Mouse (Mus musculus): Measurements from ENCODE around the gene S100a6.
A peak's percentile ranks its signal among the peaks of the same experiment; 100 is the strongest.

The S100a6 gene

GRCm38 (mm10) chr3:90629298-90629697 lies 16.6 kb downstream of the S100a6 start:
- DNase-seq, result no peak

- no peak for DNase-seq
These were observed 19.3 kb downstream of the S100a6 start for GRCm38 (mm10) chr3:90631984-90632383.

- no peak for DNase-seq
These were observed 26.0 kb downstream of the S100a6 start for GRCm38 (mm10) chr3:90638511-90639275.

GRCm38 (mm10) chr3:90639511-90640154 lies 27.0 kb downstream of the S100a6 start:
- peak; percentile 49 to 52 for DNase-seq

GRCm38 (mm10) chr3:90640981-90641380 lies 28.3 kb downstream of the S100a6 start:
- no peak for DNase-seq

- DNase-seq, result peak; percentile 74 to 77
These were observed 31.5 kb downstream of the S100a6 start for GRCm38 (mm10) chr3:90644220-90644619.

- no peak for DNase-seq
These were observed 34.6 kb downstream of the S100a6 start for GRCm38 (mm10) chr3:90647291-90647690.

GRCm38 (mm10) chr3:90648981-90649380 lies 36.3 kb downstream of the S100a6 start:
- no peak for DNase-seq

- DNase-seq, result no peak
These were observed 37.1 kb downstream of the S100a6 start for GRCm38 (mm10) chr3:90649832-90650231.

GRCm38 (mm10) chr3:90652878-90653508 lies 40.3 kb downstream of the S100a6 start:
- DNase-seq, result peak; percentile 83 to 85

- no peak for DNase-seq
These were observed 41.0 kb downstream of the S100a6 start, which contains the start of gene S100a7a for GRCm38 (mm10) chr3:90653717-90654116. TSS of gene S100a7a (plus strand) at chr3:90654017.

GRCm38 (mm10) chr3:90657405-90657804 lies 44.7 kb downstream of the S100a6 start:
- peak; percentile 15 to 27 for DNase-seq

GRCm38 (mm10) chr3:90659364-90660044 lies 46.8 kb downstream of the S100a6 start:
- DNase-seq, result no peak

GRCm38 (mm10) chr3:90664219-90664618 lies 51.5 kb downstream of the S100a6 start:
- peak in 1 of 2 experiments; percentile 9 for DNase-seq

GRCm38 (mm10) chr3:90668846-90669245 lies 56.2 kb downstream of the S100a6 start, which contains the start of gene S100a8:
TSS of gene S100a8 (plus strand) at chr3:90668978.
- DNase-seq, result peak; percentile 18 to 24
